Mouse (Mus musculus) embryonic fibroblast, embryonic 13.5 days (primary cell): ENCODE results near the gene Magi2.

Experiments
- CTCF ChIP-seq: IDR thresholded peaks from 2 replicates; pipeline ENCODE4 v1.5.1; 2011; ENCODE audit warnings: mild to moderate bottlenecking, control low read depth, low read length, moderate library complexity, borderline replicate concordance; ENCODE audit not compliant: insufficient read depth
- POLR2A ChIP-seq: IDR thresholded peaks from 2 replicates; pipeline ENCODE4 v1.6.1; 2011; ENCODE audit warnings: low read depth, mild to moderate bottlenecking, control low read depth, low read length, moderate library complexity

DNA sequence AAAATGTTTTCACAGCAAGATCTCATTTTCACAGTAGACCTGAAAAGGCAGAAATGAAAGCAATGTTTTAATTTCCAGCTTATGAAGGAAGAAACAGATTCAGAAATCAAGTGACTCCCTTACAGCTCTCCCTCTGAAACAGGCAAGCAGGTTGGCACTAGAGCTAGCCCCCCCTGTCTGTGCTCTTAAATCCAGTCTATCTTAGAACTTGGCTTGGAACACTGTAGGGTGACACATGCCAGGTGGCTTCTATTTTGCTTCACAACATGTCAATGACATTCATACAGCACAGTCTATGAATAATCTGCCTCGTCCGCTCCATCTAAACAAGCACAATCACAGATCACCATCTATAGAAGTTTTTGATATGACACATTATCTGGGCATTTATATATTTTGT lies 1235.5 kb downstream of the Magi2 start:
- no peak for TF ChIP-seq POLR2A
- no peak for TF ChIP-seq CTCF
